9 mouse cellular contexts compared by ENCODE assay signal in the genomic region with DNA sequence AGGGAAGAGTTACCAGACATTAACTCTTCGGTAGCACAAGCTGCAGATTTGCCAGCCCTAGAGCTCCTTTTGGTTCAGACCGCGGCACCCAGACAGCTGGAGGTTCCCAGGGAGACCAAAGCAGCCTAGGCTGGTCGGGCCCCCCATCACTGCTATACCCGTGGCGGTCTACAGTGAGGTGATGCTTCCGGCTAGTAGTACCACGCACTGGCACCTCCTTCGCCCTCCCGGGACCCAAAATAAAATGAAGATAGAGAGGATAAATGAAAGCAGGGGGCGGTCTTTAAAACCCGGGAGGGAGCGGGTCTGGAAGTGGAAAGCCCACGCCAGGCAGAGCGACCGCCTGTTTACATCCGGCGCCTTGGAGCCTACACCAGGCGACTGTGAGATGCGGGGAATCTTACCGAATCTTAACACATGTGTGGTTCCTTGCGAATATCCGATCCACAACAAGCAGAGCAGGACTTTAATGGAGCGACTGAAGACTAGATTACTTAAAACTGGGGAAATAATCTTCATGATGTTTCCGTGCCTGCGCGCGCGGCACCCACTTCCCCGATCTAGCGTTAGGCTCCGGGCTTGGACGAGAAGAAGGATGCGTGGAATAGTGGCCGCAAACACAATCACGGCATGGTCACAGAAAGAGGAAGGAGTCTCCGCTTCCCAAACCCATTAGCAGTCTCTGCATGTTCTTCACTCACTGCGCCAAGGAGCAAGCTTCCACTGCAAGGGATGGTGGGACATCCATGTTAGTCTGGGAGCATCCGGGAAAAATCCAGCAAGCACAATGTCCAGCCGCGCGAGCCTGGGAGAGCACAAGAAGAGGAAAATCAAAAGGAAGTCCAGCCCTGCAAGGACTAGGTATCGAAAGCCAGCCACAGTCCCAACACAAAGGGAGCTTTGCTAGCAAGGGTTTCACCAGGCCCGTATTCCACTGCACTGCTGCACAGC. TPM values are rescaled to one million over a fixed set of nuclear protein-coding genes. Genes with fewer than 3 reads are reported as not detected.
DNase-seq lines count a peak whose midpoint lies in the region; ATAC-seq and TF ChIP-seq lines count a peak whose summit lies in the region.
"Had no signal": no experiment of that assay in that cellular context is flagged by ENCODE, and none has a peak within 500 bp of the region (broad histone marks: within the 10 kb centered on the region; RNA-seq: fewer than 3 reads in every experiment).

No protein-coding gene starts in this region.

- peak overlapping the region; percentile 69 for H3K4me2 ChIP-seq in forebrain, postnatal 0 days (ENCODE audit: low read depth)
- peak overlapping the region; percentile 66 for H3K4me2 ChIP-seq in intestine, postnatal 0 days (replicated peaks; ENCODE audit: low read depth)
- peak overlapping the region; percentile 75 for H3K4me2 ChIP-seq in stomach, embryonic 15.5 days

- H3K27me3 ChIP-seq in forebrain, postnatal 0 days (ENCODE audit: insufficient read depth, low read length): no peaks in the 10 kb centered on the region
- H3K27me3 ChIP-seq in intestine, postnatal 0 days (replicated peaks; ENCODE audit: control insufficient read depth, insufficient read depth, low read length): 0 out of 2 replicates have a peak, but pooled peaks cover under 1% of the 10 kb centered on the region
- 0 out of 2 replicates have a peak, but pooled peaks cover under 1% of the 10 kb centered on the region for H3K27me3 ChIP-seq in stomach, embryonic 15.5 days (replicated peaks)

- no peaks in the 10 kb centered on the region for H3K36me3 ChIP-seq in forebrain, postnatal 0 days (ENCODE audit: insufficient read depth)
- H3K36me3 ChIP-seq in intestine, postnatal 0 days (ENCODE audit: control insufficient read depth, insufficient read depth): no peaks in the 10 kb centered on the region
- no peaks in the 10 kb centered on the region for H3K36me3 ChIP-seq in stomach, embryonic 15.5 days

- DNase-seq in heart, adult 11 months: peak; percentile 88
- DNase-seq in heart, postnatal 25 days (ENCODE audit: low spot score): no peak
- DNase-seq in cerebellum, adult 8-10 months: peak; percentile 58
- peak; percentile 78 for DNase-seq in forebrain, postnatal 0 days
- no peak for DNase-seq in kidney, postnatal 36 days

- under 1% methylated on average over 44 of the region's 44 CpGs for WGBS in forebrain, postnatal 0 days
- WGBS in intestine, postnatal 0 days: 1% methylated on average over 44 of the region's 44 CpGs
- WGBS in stomach, embryonic 15.5 days: 1% methylated on average over 44 of the region's 44 CpGs

- intact Hi-C loops in heart, postnatal 25 days (cut with DNase I): no loop called here

- peak; percentile 78 for ATAC-seq in forebrain, postnatal 0 days
- ATAC-seq in intestine, postnatal 0 days: no peak
- ATAC-seq in megakaryocyte progenitor cell, adult 5-6 weeks (replicated peaks; ENCODE audit: poor library complexity): 0 out of 2 replicates have a peak, but pooled peaks have one; percentile 14
- peak; percentile 66; the same call in 1 of the 2 replicates for ATAC-seq in stomach, embryonic 15.5 days (ENCODE audit: insufficient read depth, low FRiP score, low read depth)

- no peaks in the 10 kb centered on the region for H3K4me1 ChIP-seq in forebrain, postnatal 0 days (ENCODE audit: insufficient read depth)
- no peaks in the 10 kb centered on the region for H3K4me1 ChIP-seq in intestine, postnatal 0 days (replicated peaks; ENCODE audit: control insufficient read depth, insufficient read depth, low read length)
- H3K4me1 ChIP-seq in stomach, embryonic 15.5 days: 0 out of 2 replicates have a peak, but pooled peaks cover 4% of the 10 kb centered on the region

- peak overlapping the region; percentile 72 for H3K9ac ChIP-seq in forebrain, postnatal 0 days
- no peak overlapping the region for H3K9ac ChIP-seq in intestine, postnatal 0 days (ENCODE audit: low read depth, low read length)
- peak overlapping the region; percentile 9; the same call in 1 of the 2 replicates for H3K9ac ChIP-seq in stomach, embryonic 15.5 days

- H3K4me3 ChIP-seq in forebrain, postnatal 0 days (ENCODE audit: low read depth, low read length): peak overlapping the region; percentile 59
- peak overlapping the region; percentile 33 for H3K4me3 ChIP-seq in intestine, postnatal 0 days (ENCODE audit: low read depth, low read length)
- H3K4me3 ChIP-seq in stomach, embryonic 15.5 days (replicated peaks): peak overlapping the region; percentile 49

- no peaks in the 10 kb centered on the region for H3K9me3 ChIP-seq in forebrain, postnatal 0 days (ENCODE audit: low read length)
- H3K9me3 ChIP-seq in intestine, postnatal 0 days (ENCODE audit: control insufficient read depth): no peaks in the 10 kb centered on the region
- H3K9me3 ChIP-seq in stomach, embryonic 15.5 days: no peaks in the 10 kb centered on the region

- TF ChIP-seq CTCF in forebrain, postnatal 0 days (IDR thresholded peaks at IDR 0.05; ENCODE audit: low read depth): no peak
- no peak for TF ChIP-seq CTCF in intestine, postnatal 0 days (IDR thresholded peaks at IDR 0.05; ENCODE audit: low read depth)

- H3K27ac ChIP-seq in forebrain, postnatal 0 days (ENCODE audit: low read depth, low read length): peak overlapping the region; percentile 85
- H3K27ac ChIP-seq in intestine, postnatal 0 days (ENCODE audit: low read depth, low read length): no peak overlapping the region
- H3K27ac ChIP-seq in stomach, embryonic 15.5 days: no peak overlapping the region

RNA-seq across cellular contexts. Expression of gene Grik2, which starts 5.5 kb away (rescaled TPM):
- total RNA-seq in heart, postnatal 25 days (2021): under 1 TPM; 0.44 to 0.45 TPM
- 98.9 and 102 TPM in 2 replicates for total RNA-seq in forebrain, postnatal 0 days (2014; rRNA removed)
- polyA plus RNA-seq in forebrain, postnatal 0 days (2015; fragmentation: Nextera tagmentation; extraction: Ambion mirVana): 17.9 and 30.2 TPM in 2 replicates
- 0.59 and 1.2 TPM in 2 replicates for polyA plus RNA-seq in intestine, postnatal 0 days (2015; fragmentation: Nextera tagmentation; extraction: Ambion mirVana)
- not detected in 2 replicates for total RNA-seq in megakaryocyte progenitor cell, adult 5-6 weeks (2015)
- total RNA-seq in megakaryocyte progenitor cell, adult 5-6 weeks (2017): not detected in 2 replicates
- 3.3 and 4.8 TPM in 2 replicates for polyA plus RNA-seq in stomach, embryonic 15.5 days (2015; fragmentation: Nextera tagmentation; extraction: Ambion mirVana)
- polyA plus RNA-seq: spleen, adult 2 months had no signal

Comparison
In these comparisons a context has a peak if more than half of its experiments do, and no peak if none do; other contexts are left out.
1. DNase-seq: peak in heart, adult 11 months (single experiment), cerebellum, adult 8-10 months (single experiment) and forebrain, postnatal 0 days (single experiment); none in heart, postnatal 25 days (single experiment) and kidney, postnatal 36 days (0 of 2).
2. RNA of gene Grik2, which starts 5.5 kb away (total RNA-seq): 98.9 to 102 TPM in forebrain, postnatal 0 days; 0.44 to 0.45 TPM in heart, postnatal 25 days and not detected in megakaryocyte progenitor cell, adult 5-6 weeks; every median in the first group is over 10 times any median in the second.
3. Peak in every context shown above with its lines, with median percentiles within 50 percentile points of each other: H3K4me2 ChIP-seq and H3K4me3 ChIP-seq.